Mouse (Mus musculus) monocyte, adult 5-6 weeks (primary cell): ENCODE results near the gene Lrrc4. TPM values are rescaled to one million over a fixed set of nuclear protein-coding genes. Genes with fewer than 3 reads are reported as not detected.

Experiments used
- ATAC-seq: fragments of 153-309, 156-312 bp; replicated peaks from 2 replicates; pipeline ENCODE4 v1.8.0; 2017; ENCODE audit warnings: mild to moderate bottlenecking; ENCODE audit not compliant: low TSS enrichment, insufficient number of reproducible peaks, severe bottlenecking, poor library complexity, low FRiP score
- total RNA-seq: library from RNA; stranded (forward); fragments of 200-1000, 200-491, 200-594 nt; gene quantifications from 3 replicates; pipeline ENCODE4 v1.2.3, GENCODE M21; 2017

The Lrrc4 gene
- total RNA-seq, 1 experiment from 2014 or later: not detected

GRCm38 (mm10) chr6:28795792-28796515, 35.6 kb downstream of the Lrrc4 start:
- ATAC-seq: no peak

DNA sequence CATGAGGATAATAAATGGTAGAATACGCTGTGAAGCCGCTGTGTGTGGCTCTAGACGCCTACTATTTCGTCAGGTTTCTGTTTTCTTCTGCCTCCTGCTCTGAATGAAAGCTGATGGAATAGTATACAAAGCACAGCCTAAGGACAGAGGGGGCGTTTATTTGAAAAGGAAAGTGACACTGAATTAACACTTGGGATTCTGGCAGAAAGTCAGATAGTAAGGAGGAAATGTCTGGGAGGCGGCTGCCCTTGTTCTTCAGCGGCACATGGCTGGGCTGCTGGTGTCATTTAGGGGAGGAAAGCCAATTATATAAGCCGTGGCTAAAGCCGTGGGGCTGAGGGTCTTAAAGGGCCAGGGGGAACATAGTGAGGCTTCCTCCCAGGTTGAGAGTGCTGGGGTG, 36.2 kb downstream of the Lrrc4 start:
- no peak for ATAC-seq

DNA sequence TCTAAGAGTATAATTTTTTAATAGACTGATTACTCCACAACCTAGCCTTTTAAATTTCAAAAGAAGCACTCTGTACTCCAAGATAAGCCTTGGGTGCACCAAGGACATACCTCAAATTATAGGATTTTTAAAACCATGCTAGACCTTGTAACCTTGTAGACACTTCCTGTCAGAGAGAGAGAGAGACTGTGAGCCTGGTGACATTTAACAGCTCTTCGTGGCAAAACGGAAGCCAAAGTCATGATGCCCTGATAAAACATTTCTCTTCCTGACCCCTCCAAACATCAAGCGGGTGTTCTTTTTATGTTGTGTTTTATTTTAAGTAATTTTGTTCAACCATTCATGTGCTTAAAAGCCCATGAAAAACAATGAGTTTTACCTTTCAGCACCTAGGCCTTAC, 39.7 kb downstream of the Lrrc4 start:
- ATAC-seq: no peak

GRCm38 (mm10) chr6:28791183-28791582, 40.4 kb downstream of the Lrrc4 start:
- no peak for ATAC-seq

- no peak for ATAC-seq
Observed at GRCm38 (mm10) chr6:28789685-28790084, 41.9 kb downstream of the Lrrc4 start.

- no peak for ATAC-seq
Observed at GRCm38 (mm10) chr6:28787133-28787532, 44.4 kb downstream of the Lrrc4 start.

DNA sequence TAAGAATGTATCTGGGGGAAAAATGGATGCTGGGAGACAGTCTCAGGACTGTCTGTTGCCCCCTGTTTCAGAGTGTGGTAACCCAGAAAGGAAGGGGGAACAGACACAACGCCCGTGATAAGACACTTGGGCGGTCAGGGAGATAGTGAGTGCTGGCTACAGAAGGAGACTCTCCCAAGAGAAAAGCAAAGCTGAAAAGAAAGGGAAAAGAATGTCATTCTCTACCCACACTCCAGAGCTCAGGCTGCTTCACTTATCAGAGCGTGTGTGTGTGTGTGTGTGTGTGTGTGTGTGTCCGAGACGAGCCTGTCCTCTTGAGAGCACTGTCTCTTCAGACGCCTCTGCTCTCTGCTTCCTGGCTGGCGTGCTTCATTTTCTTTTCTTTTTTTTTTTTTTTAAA, 45.8 kb downstream of the Lrrc4 start:
- no peak for ATAC-seq

- ATAC-seq: no peak
Observed at GRCm38 (mm10) chr6:28783953-28784352, 47.6 kb downstream of the Lrrc4 start.

- ATAC-seq: no peak
Observed at GRCm38 (mm10) chr6:28783082-28783647, 48.4 kb downstream of the Lrrc4 start.

DNA sequence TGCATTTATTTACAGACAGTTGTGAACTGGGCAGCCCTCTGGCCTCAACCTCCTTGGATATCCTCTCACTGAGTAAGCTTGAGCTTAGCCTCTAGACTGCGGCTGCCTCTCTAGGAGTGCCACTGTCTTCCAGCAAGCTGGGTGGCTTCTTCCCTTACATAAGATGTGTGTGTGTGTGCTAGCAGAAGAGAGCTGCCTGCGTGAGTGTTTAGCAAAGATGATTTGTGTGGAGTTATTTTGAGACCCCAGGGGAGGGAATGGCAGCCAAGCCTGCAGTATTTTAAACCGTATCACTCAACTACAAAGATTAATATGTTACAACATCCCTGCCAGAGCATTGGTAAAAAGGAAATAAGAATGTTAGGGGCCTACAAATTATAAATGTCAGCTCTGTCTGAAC, 49.9 kb downstream of the Lrrc4 start:
- ATAC-seq: no peak

DNA sequence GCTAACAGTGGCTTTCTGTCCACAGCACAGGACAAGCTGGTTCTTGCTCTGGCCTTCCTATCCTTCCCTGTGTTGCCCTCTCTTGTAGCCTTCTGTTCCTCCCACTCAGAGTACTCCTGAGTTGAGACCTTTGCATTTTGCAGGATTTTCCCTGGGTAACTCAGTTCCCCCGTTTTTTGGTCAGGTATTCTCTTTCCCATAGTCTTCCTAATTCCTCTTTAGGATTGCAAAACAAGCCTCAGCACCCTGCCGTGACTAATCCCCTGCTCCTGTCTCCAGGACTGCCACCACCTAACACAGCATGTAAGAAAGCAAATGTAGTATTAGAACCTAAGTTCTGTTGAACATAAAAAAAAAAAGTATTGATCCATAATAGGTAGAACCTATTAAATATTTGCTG, 60.2 kb downstream of the Lrrc4 start:
- no peak for ATAC-seq

DNA sequence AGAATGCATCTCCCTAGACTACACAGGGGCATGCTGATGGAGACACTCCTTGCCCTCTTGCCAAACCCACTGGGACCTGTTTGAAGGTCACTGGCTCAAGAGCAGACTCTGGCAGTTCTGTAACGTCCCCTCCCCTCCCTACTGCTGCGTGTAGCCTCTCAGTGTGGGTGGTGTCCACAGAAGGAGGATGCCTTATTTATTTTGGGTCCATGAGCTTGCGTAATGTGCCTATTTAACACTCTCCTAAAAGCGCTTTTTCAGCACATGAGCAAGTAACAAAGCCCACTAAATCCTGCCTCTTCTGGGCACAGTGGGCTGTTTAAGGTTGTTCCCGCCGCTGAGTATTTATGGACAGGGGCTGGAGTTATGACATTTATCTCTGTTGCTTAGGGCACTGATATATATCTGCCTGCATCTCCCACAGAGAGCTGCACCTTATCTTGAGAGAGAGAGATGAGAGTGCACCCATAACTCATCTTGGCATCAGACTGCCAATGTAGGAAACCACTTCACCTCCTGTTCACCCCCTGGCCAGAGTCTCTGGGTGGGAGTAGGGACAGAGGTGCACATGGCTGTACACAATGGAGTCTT, 63.6 kb downstream of the Lrrc4 start:
- ATAC-seq: no peak

DNA sequence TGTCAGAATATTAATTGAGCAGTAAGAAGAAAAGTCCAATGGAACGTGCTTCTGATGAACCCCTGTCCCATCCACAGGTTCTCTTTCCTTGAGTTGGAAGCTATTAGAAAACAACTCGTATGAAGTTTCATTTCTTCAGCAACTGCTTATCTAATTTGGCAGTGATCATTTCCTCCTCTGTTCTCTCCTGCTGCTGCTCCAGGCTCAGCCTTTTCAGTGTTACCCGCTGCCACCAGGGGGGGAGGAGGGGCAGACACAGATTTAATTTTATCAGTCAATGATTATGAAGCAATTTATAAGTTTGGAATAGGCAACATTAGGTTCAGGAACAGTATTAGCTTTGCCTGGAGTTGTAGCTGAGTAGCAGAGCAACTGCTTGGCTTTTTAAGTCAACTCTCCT, 64.9 kb downstream of the Lrrc4 start:
- no peak for ATAC-seq

GRCm38 (mm10) chr6:28762132-28762775, 69.3 kb downstream of the Lrrc4 start:
- ATAC-seq: no peak

DNA sequence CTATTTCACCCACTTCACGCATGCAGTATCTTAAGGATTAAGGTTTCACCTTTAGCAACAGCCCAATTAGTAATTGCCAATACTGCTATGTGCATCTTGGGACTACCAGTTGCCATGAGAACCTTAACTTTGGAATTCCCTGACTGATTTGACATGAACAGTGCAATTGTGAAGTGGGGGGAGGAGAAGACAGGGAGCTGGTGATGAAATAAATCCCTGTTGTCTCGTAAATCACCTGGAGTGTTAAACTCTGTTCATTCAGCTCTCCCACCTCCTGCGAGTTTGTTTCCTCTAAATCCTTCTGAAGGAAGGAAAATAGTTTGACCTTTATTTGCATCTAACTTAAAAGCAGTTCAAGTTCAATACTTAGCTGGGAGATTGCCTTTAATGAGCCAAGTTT, 69.8 kb downstream of the Lrrc4 start:
- no peak for ATAC-seq

GRCm38 (mm10) chr6:28758293-28758692, 73.3 kb downstream of the Lrrc4 start:
- no peak for ATAC-seq

DNA sequence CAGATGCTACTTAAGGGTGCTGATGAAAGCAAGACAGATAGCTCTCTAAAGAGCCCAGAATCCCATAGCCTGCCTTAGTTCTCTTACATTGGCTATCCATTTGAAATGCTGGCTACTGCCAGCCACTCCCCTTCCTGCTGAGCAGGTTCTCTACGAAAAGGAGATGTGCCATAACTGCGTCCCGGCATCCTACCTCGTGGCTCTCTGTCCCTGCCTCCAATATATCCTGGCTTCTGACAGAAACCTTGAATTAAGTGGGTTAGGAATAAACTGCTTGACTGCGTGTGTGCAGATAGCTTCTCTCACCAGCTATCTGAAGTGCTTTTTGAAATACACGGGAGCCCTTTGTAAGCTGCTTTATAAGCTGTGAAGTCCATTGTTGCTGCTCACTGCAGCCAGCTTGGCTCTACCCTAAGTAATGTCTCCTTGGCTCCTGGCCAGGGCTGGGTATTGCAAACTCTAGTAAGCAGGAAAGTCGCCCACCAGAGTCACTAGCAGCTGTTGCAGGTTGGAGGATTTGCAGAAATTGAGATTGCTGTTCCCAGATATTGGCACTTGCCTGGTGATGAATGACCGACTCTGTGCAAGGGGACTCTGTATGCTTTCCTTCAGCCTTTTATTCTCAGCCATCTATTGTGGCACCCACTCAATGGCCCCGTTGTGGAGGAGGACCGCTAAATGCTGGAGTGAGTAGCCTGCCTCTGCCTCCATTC, 75.1 kb downstream of the Lrrc4 start:
- ATAC-seq: no peak

GRCm38 (mm10) chr6:28754127-28754898, 77.2 kb downstream of the Lrrc4 start:
- no peak for ATAC-seq

DNA sequence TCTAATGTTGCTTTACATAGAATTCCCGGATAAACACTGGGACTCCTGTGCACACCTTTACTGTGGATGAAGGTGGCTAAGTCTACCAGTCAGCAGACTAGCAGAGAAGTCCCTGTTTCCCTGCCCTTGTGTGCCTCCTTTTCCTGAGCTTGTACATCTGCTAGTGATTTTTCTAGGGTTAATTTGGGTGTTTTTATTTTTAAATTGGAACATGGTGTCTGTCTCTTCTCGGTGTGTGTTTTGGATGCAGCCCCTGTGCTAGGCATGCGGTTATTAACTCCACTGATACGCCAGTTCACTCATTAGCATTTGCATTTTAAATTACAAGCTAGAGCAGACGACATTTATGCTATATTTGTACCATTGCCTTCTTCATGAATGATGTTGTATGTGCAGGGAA, 77.9 kb downstream of the Lrrc4 start:
- no peak for ATAC-seq
